Mouse (Mus musculus) E14TG2a.4 (cell line): ENCODE results near the gene Wfikkn1.

ENCODE experiments used
- CTCF ChIP-seq: conservative IDR thresholded peaks from 2 replicates; pipeline ENCODE4 v1.5.1; 2014; ENCODE audit warnings: low read length
- NANOG ChIP-seq: IDR thresholded peaks from 2 replicates; pipeline ENCODE4 v1.6.1; 2014; ENCODE audit warnings: borderline replicate concordance, low read length, mixed read lengths
- POU5F1 ChIP-seq: IDR thresholded peaks from 2 replicates; pipeline ENCODE4 v1.6.1; 2014; ENCODE audit warnings: low read length, borderline replicate concordance

- TF ChIP-seq CTCF (no peak), NANOG (no peak), POU5F1 (no peak)
Observed at GRCm38 (mm10) chr17:25877025-25877424, 3.6 kb downstream of the Wfikkn1 start.
